Mouse (Mus musculus): ENCODE data around the gene Cd83. TPM values are rescaled to one million over a fixed set of nuclear protein-coding genes. Genes with fewer than 3 reads are reported as not detected.

The Cd83 gene
- total RNA-seq, 2 experiments from 2014 or later, result 2.8 to 2.9 TPM

- DNase-seq (ENCODE audit: low spot score in 2 of 2), result no peak
These were observed 10.5 kb upstream of the Cd83 start for GRCm38 (mm10) chr13:43773965-43774566.

- no peak for DNase-seq (ENCODE audit: low spot score in 2 of 2)
These were observed 9.8 kb upstream of the Cd83 start for GRCm38 (mm10) chr13:43774605-43775426.

GRCm38 (mm10) chr13:43775427-43775733 lies 9.2 kb upstream of the Cd83 start:
- no peak for DNase-seq (ENCODE audit: low spot score in 2 of 2)

GRCm38 (mm10) chr13:43777321-43778002 lies 7.1 kb upstream of the Cd83 start:
- no peak for DNase-seq (ENCODE audit: low spot score in 2 of 2)

GRCm38 (mm10) chr13:43778021-43778649 lies 6.4 kb upstream of the Cd83 start:
- no peak for DNase-seq (ENCODE audit: low spot score in 2 of 2)

GRCm38 (mm10) chr13:43778971-43779370 lies 5.6 kb upstream of the Cd83 start:
- DNase-seq (ENCODE audit: low spot score in 2 of 2), result no peak

GRCm38 (mm10) chr13:43780071-43780470 lies 4.5 kb upstream of the Cd83 start:
- DNase-seq (ENCODE audit: low spot score in 2 of 2), result no peak

- DNase-seq (ENCODE audit: low spot score in 2 of 2), result no peak
These were observed 1.1 kb downstream of the Cd83 start for GRCm38 (mm10) chr13:43785712-43786072.

- DNase-seq (ENCODE audit: low spot score in 2 of 2), result no peak
These were observed 1.7 kb downstream of the Cd83 start for GRCm38 (mm10) chr13:43786171-43786795.

- DNase-seq (ENCODE audit: low spot score in 2 of 2), result no peak
These were observed 2.7 kb downstream of the Cd83 start for GRCm38 (mm10) chr13:43787262-43787661.

- DNase-seq (ENCODE audit: low spot score in 2 of 2), result no peak
These were observed 3.5 kb downstream of the Cd83 start for GRCm38 (mm10) chr13:43788071-43788470.

- DNase-seq (ENCODE audit: low spot score in 2 of 2), result no peak
These were observed 4.5 kb downstream of the Cd83 start for GRCm38 (mm10) chr13:43788983-43789645.

- DNase-seq (ENCODE audit: low spot score in 2 of 2), result no peak
These were observed 5.8 kb downstream of the Cd83 start for GRCm38 (mm10) chr13:43790229-43791001.

GRCm38 (mm10) chr13:43795334-43795733 lies 10.8 kb downstream of the Cd83 start:
- DNase-seq (ENCODE audit: low spot score in 2 of 2), result peak in 1 of 2 experiments; percentile 23

GRCm38 (mm10) chr13:43798655-43799054 lies 14.1 kb downstream of the Cd83 start:
- no peak for DNase-seq (ENCODE audit: low spot score in 2 of 2)

GRCm38 (mm10) chr13:43800136-43800535 lies 15.6 kb downstream of the Cd83 start:
- no peak for DNase-seq (ENCODE audit: low spot score in 2 of 2)

- no peak for DNase-seq (ENCODE audit: low spot score in 2 of 2)
These were observed 17.4 kb downstream of the Cd83 start for GRCm38 (mm10) chr13:43801961-43802360.

GRCm38 (mm10) chr13:43802361-43803137 lies 18.0 kb downstream of the Cd83 start:
- DNase-seq (ENCODE audit: low spot score in 2 of 2), result no peak

- no peak for DNase-seq (ENCODE audit: low spot score in 2 of 2)
These were observed 20.1 kb downstream of the Cd83 start for GRCm38 (mm10) chr13:43804648-43805047.
